Mouse (Mus musculus) heart, postnatal 36 days (tissue): ENCODE measurements around the gene Eif2b3. TPM values are rescaled to one million over a fixed set of nuclear protein-coding genes. Genes with fewer than 3 reads are reported as not detected.

Experiments
- DNase-seq, 2 experiments: peaks; one replicate each; pipeline ENCODE4 v3.0.0; 2021 to 2022
- intact Hi-C: fragments of 180-260 bp; cut with DNase I; formaldehyde crosslinking; loops from one replicate; pipeline ENCODE4 v1.15.1; 2025
- total RNA-seq, 2 experiments: library from RNA; stranded (reverse); gene quantifications; 2 replicates each; pipeline ENCODE4 v1.2.3; 2021

The Eif2b3 gene
- total RNA-seq, result 10 to 100 TPM; 15.5 to 18.9 TPM

DNA sequence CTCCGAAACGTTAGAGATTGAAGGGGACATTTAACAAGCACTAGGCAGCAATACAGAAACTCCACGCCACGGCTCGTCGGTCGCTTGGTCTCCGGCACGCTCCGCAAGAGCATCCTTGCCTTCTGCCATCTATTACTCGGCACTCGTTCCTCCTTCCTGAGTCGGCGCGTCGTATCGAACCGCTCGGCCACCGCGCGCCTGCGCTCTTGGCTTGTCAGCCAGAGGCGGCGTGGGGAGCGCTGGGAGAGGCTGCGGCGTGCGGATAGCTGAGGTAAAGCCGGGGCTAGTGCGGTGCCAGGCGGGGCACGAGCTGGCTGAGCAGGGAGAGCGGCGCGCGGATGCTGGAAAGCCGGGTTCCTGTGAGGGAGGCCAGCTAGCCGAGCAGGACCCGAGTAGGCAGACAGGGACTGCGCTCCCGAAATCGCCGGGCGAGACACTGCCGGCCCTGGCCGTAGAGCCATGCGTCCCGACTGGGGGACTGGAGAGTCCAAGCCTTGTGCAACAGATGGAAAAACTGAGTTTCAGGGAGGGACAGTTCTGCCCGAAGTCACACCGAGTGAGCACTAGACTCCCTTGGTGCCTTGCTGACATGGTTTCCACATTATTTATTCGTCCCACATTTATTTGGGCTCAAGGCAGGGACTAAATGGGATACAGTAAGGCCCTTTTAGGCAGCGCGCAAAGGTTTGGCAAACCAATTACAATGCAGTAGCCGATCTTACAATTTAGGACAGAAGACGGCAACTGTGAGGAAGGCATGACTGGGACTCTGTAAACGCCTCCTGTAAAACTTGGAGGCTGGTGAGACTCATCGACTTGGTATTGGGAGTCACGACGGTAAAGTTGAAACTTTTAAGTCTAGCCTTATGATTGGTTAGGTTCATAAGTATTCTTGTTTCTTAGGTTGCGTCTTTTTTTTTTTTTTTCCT lies at the start of gene Eif2b3:
TSS of gene Eif2b3 (plus strand) at position 197 of the 929 bp plus-strand sequence.
- DNase-seq, result peak; percentile 85 to 89
- intact Hi-C loops, result no loop called here

- intact Hi-C loops, result no loop called here
- DNase-seq, result no peak
Observed at GRCm38 (mm10) chr4:116976503-116976902, 42.7 kb upstream of the Eif2b3 start.

- intact Hi-C loops, result no loop called here
- DNase-seq, result no peak
Observed at GRCm38 (mm10) chr4:116985681-116986080, 33.5 kb upstream of the Eif2b3 start.

GRCm38 (mm10) chr4:116986400-116987121 lies 32.6 kb upstream of the Eif2b3 start:
- intact Hi-C loops, result no loop called here
- DNase-seq, result peak; percentile 44 to 52

DNA sequence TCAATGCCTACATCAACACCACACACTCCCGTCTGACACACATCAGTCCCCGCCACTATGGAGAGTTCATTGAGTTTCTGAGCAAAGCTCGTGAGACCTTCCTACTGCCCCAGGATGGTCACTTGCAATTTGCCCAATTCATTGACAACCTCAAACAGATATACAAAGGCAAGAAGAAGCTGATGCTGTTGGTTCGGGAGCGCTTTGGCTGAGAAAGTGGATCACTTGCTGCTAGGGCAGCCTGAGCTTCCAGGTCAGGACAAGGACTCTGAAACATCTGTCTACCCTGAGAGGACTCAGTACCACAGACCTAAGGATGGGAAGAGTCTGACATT lies 32.1 kb upstream of the Eif2b3 start:
- DNase-seq, result no peak
- intact Hi-C loops, result no loop called here

GRCm38 (mm10) chr4:116989731-116990130 lies 29.5 kb upstream of the Eif2b3 start:
- no peak for DNase-seq
- intact Hi-C loops, result loop anchor here (5.0 kb wide), 1 partner anchor 917 kb away; no protein-coding TSS in a partner anchor

- intact Hi-C loops, result loop anchor here (1.0 to 5.0 kb wide), 2 partner anchors 163 to 919 kb away; no protein-coding TSS in a partner anchor
- DNase-seq, result peak; percentile 81 to 84
Observed at GRCm38 (mm10) chr4:116991366-116991765, 27.8 kb upstream of the Eif2b3 start.

- intact Hi-C loops, result loop anchor here (2.0 to 5.0 kb wide), 3 partner anchors 141 to 922 kb away; no protein-coding TSS in a partner anchor
- DNase-seq, result peak; percentile 93 to 94
Observed at GRCm38 (mm10) chr4:116993672-116994621, 25.3 kb upstream of the Eif2b3 start, which contains the start of gene Urod. Urod (minus strand) TSS chr4:116994413.

GRCm38 (mm10) chr4:116995131-116995797 lies 23.9 kb upstream of the Eif2b3 start, which contains the start of gene Hectd3:
Hectd3 (plus strand) TSS chr4:116995317.
- peak; percentile 56 to 71 for DNase-seq
- intact Hi-C loops, result loop anchor here (2.0 kb wide), 1 partner anchor 140 kb away; no protein-coding TSS in a partner anchor

DNA sequence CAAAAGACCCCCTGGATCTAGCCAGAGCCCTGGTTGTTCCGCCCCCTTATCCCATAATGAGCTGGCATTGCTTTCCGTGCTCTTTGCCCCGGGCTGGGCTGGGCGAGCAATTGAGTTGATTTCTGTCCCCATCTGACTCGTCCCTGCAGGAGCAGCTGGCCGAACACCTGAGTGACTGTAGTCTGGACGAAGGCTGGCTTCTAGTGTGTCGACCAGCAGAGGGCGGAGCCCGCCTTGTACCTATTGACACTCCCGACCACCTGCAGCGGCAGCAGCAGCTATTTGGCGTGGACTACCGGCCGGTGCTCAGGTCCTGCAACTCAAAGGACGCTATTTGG lies 23.4 kb upstream of the Eif2b3 start:
- DNase-seq, result peak in 1 of 2 experiments; percentile 39
- intact Hi-C loops, result loop anchor here (2.0 kb wide), 1 partner anchor 139 kb away; no protein-coding TSS in a partner anchor

GRCm38 (mm10) chr4:116999513-117000154 lies 19.6 kb upstream of the Eif2b3 start:
- intact Hi-C loops, result no loop called here
- no peak for DNase-seq

- intact Hi-C loops, result loop anchor here (2.0 kb wide), 2 partner anchors 139 to 217 kb away; no protein-coding TSS in a partner anchor
- no peak for DNase-seq
Observed at GRCm38 (mm10) chr4:117001957-117002356, 17.2 kb upstream of the Eif2b3 start.

DNA sequence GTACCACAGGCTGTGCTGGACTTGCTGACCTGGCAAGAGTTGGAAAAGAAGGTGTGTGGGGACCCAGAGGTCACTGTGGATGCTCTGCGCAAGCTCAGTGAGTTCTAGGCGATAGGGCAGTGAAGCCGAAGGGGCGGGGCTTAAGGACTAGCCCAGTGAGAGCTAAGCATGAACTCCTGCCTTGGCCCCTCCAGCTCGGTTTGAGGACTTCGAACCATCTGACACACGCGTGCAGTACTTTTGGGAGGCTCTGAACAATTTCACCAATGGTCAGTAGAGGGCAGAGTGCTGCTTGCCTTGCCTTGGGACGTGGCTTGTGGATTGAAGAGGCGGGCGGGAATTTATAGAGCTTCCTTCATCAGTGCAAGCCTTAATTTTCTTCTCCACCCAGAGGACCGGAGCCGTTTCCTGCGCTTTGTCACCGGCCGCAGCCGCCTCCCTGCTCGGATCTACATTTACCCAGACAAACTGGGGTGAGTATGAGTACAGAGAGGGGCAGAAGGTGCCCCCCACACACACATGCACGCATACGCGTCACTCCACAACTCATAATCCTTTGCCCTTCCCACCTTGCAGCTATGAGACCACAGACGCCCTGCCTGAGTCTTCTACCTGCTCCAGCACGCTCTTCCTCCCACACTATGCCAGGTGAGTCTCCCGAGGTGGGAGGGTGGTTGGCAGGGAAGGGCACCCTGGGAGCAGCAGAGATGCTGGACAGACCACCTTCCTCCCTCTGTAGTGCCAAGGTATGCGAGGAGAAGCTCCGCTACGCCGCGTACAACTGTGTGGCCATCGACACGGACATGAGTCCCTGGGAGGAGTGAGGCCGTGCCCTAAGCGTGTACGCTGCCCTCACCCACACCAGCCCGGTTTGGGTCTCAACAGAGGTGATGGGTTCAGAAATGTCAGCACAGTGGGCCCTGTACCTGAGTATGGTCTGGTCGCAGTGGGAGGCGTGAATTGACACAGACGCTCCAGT lies 16.4 kb upstream of the Eif2b3 start:
- intact Hi-C loops, result loop anchor here (2.0 kb wide), 2 partner anchors 138 to 216 kb away; no protein-coding TSS in a partner anchor
- peak; percentile 68 for DNase-seq

- DNase-seq, result no peak
- intact Hi-C loops, result no loop called here
Observed at GRCm38 (mm10) chr4:117004649-117005048, 14.6 kb upstream of the Eif2b3 start.

DNA sequence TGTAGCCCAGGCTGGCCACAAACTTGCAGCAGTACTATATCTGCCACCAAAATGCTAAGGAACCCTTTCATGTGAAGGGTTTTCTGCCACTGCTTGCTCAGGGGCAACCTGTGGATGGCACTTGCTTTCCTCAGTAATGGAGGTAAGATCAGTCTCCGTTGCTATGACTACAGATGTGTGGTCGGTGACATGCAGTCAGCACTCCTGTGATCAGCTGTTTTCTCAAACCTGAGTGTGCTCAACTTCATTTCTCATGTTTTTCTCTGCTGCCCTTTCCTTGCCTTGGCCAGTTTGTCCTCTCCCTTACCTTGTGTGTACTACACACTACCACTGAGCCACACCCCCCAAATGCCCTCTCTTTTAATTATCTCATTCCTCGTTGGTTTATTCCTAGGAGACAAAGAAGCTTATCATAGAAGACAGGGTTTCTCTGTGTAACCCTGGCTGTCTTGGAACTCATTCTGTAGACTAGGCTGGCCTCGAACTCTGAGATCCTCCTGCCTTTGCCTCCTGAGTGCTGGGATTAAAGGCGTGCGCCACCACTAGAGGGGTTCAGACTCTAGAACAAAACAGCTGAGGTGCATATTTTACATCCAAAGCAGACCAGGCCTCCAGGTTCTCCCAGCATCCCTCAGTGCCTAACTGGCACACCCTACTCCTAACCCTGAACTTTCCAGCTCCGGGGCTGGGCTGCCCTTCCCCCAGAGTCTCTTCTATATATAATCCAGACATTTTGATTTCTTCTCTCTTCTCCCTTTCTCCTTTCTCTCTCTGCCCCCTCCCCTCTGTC lies 13.4 kb upstream of the Eif2b3 start:
- DNase-seq, result no peak
- intact Hi-C loops, result no loop called here

DNA sequence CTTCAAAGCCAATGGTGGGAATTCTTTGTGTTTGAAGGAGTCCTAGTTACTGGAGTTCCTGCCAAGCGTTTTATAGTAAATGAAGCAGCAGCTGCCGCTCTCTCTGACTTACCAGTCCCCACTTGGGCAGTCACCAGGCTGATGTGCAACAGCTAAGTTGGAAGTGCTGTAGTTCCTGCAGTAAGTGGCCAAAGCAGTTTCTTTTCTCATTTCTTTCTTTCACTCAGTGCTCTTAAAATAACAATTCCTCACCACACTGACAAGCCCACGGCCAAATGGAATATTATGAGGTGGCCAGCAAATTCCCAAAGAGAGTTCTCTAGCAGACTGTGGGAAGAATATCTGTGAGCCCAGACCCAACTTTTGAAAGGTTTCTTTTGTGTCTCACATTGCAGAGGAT lies 12.1 kb upstream of the Eif2b3 start:
- intact Hi-C loops, result no loop called here
- DNase-seq, result no peak

GRCm38 (mm10) chr4:117010231-117010630 lies 9.0 kb upstream of the Eif2b3 start:
- intact Hi-C loops, result no loop called here

More at GRCm38 (mm10) chr4:117010231-117010630, 9.0 kb upstream of the Eif2b3 start:
- DNase-seq, result no peak
